10 mouse cellular contexts compared by ENCODE assay signal in genomic region chr9:41705461-41705903, GRCm38 (mm10).
DNase-seq lines count a peak whose midpoint lies in the region; ATAC-seq and TF ChIP-seq lines count a peak whose summit lies in the region.
"Had no signal": no experiment of that assay in that cellular context is flagged by ENCODE, and none has a peak within 500 bp of the region (broad histone marks: within the 10 kb centered on the region; RNA-seq: fewer than 3 reads in every experiment).

No protein-coding gene starts in this region.

- DNase-seq in intestine, embryonic 14.5 days (ENCODE audit: low spot score), result peak; percentile 53
- DNase-seq in Patski (ENCODE audit: low read depth, low spot score), result peak; percentile 34
- DNase-seq in lung, postnatal 0 days (ENCODE audit: low spot score), result peak; percentile 73
- DNase-seq in cerebellum, adult 9-11 months, result no peak
- no peak for DNase-seq in heart, adult 11 months
- no peak for DNase-seq in spleen, postnatal 14 days (ENCODE audit: low spot score in 2 of 2)
- DNase-seq: gastrocnemius, postnatal 10 days; thymus, postnatal 14 days had no signal

- POLR2A ChIA-PET in Patski (lab: Charles Lee), result no interaction called here

- TF ChIP-seq CTCF in intestine, postnatal 0 days (IDR thresholded peaks at IDR 0.05; ENCODE audit: low read depth), result no peak
- TF ChIP-seq CTCF in Patski (IDR thresholded peaks at IDR 0.05), result no peak
- TF ChIP-seq CTCF in embryonic fibroblast, embryonic 13.5 days (IDR thresholded peaks at IDR 0.05; ENCODE audit: borderline replicate concordance, insufficient read depth, low read length), result no peak
- TF ChIP-seq CTCF in lung, postnatal 0 days (IDR thresholded peaks at IDR 0.05), result no peak

- peak overlapping the region; percentile 62 for H3K27ac ChIP-seq in intestine, embryonic 14.5 days (ENCODE audit: low read depth)
- no peak overlapping the region for H3K27ac ChIP-seq in intestine, postnatal 0 days (ENCODE audit: low read depth, low read length)
- H3K27ac ChIP-seq in embryonic fibroblast, embryonic 13.5 days (ENCODE audit: insufficient read depth, low read length), result peak overlapping the region; percentile 97
- H3K27ac ChIP-seq in lung, postnatal 0 days (ENCODE audit: low read length), result no peak overlapping the region

- 0 out of 2 replicates have a peak, but pooled peaks have one; percentile 11 for TF ChIP-seq POLR2A in embryonic fibroblast, embryonic 13.5 days (IDR thresholded peaks at IDR 0.05; ENCODE audit: low read depth, low read length)

- 38% methylated on average over 8 of the region's 8 CpGs for WGBS in intestine, embryonic 14.5 days
- 48% methylated on average over 8 of the region's 8 CpGs for WGBS in intestine, postnatal 0 days
- 19% methylated on average over 8 of the region's 8 CpGs for WGBS in lung, postnatal 0 days

- no peak overlapping the region for H3K4me3 ChIP-seq in intestine, embryonic 14.5 days (ENCODE audit: low read depth, low read length)
- H3K4me3 ChIP-seq in intestine, postnatal 0 days (ENCODE audit: low read depth, low read length), result no peak overlapping the region
- H3K4me3 ChIP-seq in embryonic fibroblast, embryonic 13.5 days (ENCODE audit: insufficient read depth, low read length), result no peak overlapping the region
- H3K4me3 ChIP-seq in lung, postnatal 0 days (ENCODE audit: low read depth, low read length), result no peak overlapping the region

- ATAC-seq in intestine, embryonic 14.5 days (replicated peaks; ENCODE audit: low FRiP score, low TSS enrichment, low read depth), result no peak
- no peak for ATAC-seq in intestine, postnatal 0 days
- no peak for ATAC-seq in Patski
- ATAC-seq in lung, postnatal 0 days, result peak; percentile 59

- H3K9me3 ChIP-seq in intestine, embryonic 14.5 days (ENCODE audit: control insufficient read depth, low read length), result no peaks in the 10 kb centered on the region
- H3K9me3 ChIP-seq in intestine, postnatal 0 days (ENCODE audit: control insufficient read depth), result no peaks in the 10 kb centered on the region
- no peaks in the 10 kb centered on the region for H3K9me3 ChIP-seq in lung, postnatal 0 days (ENCODE audit: low read length)

- CTCF ChIA-PET in Patski (lab: Charles Lee), result no interaction called here

- peak overlapping the region; percentile 28 for H3K4me2 ChIP-seq in intestine, embryonic 14.5 days (ENCODE audit: low read length)
- no peak overlapping the region for H3K4me2 ChIP-seq in intestine, postnatal 0 days (replicated peaks; ENCODE audit: low read depth)
- no peak overlapping the region for H3K4me2 ChIP-seq in lung, postnatal 0 days (replicated peaks; ENCODE audit: low read depth, low read length)

- TF ChIP-seq EP300 in lung, postnatal 0 days (IDR thresholded peaks at IDR 0.05), result no peak

- no peak overlapping the region for H3K9ac ChIP-seq in intestine, embryonic 14.5 days (ENCODE audit: low read length)
- no peak overlapping the region for H3K9ac ChIP-seq in intestine, postnatal 0 days (ENCODE audit: low read depth, low read length)
- H3K9ac ChIP-seq in lung, postnatal 0 days (replicated peaks; ENCODE audit: low read depth), result no peak overlapping the region

- no peaks in the 10 kb centered on the region for H3K27me3 ChIP-seq in intestine, embryonic 14.5 days (replicated peaks; ENCODE audit: control insufficient read depth, insufficient read depth, low read length)
- H3K27me3 ChIP-seq in intestine, postnatal 0 days (replicated peaks; ENCODE audit: control insufficient read depth, insufficient read depth, low read length), result no peaks in the 10 kb centered on the region
- no peaks in the 10 kb centered on the region for H3K27me3 ChIP-seq in Patski
- H3K27me3 ChIP-seq in lung, postnatal 0 days (replicated peaks; ENCODE audit: insufficient read depth, low read length), result 0 out of 2 replicates have a peak, but pooled peaks cover 7% of the 10 kb centered on the region

- H3K4me1 ChIP-seq in intestine, embryonic 14.5 days (replicated peaks; ENCODE audit: control insufficient read depth, insufficient read depth, low read length), result peaks cover 13% of the 10 kb centered on the region; the same call in 1 of the 2 replicates
- H3K4me1 ChIP-seq in intestine, postnatal 0 days (replicated peaks; ENCODE audit: control insufficient read depth, insufficient read depth, low read length), result no peaks in the 10 kb centered on the region
- peaks cover 13% of the 10 kb centered on the region for H3K4me1 ChIP-seq in embryonic fibroblast, embryonic 13.5 days (ENCODE audit: control insufficient read depth, insufficient read depth, low read length)
- no peaks in the 10 kb centered on the region for H3K4me1 ChIP-seq in lung, postnatal 0 days (ENCODE audit: insufficient read depth, low read depth, low read length)

- in situ Hi-C loops in Patski (cut with MboI; ENCODE audit: low pct_unique_long_range_greater_than_20kb), result no loop called here

- no peaks in the 10 kb centered on the region for H3K36me3 ChIP-seq in intestine, embryonic 14.5 days (ENCODE audit: control insufficient read depth, insufficient read depth, low read length)
- H3K36me3 ChIP-seq in intestine, postnatal 0 days (ENCODE audit: control insufficient read depth, insufficient read depth), result no peaks in the 10 kb centered on the region
- no peaks in the 10 kb centered on the region for H3K36me3 ChIP-seq in lung, postnatal 0 days (ENCODE audit: insufficient read depth, low read length)

Comparison
In these comparisons a context has a peak if more than half of its experiments do, and no peak if none do; other contexts are left out.
1. H3K27ac ChIP-seq: peak in intestine, embryonic 14.5 days (single experiment) and embryonic fibroblast, embryonic 13.5 days (single experiment); none in intestine, postnatal 0 days (single experiment) and lung, postnatal 0 days (single experiment).
2. DNase-seq: peak in intestine, embryonic 14.5 days (single experiment), Patski (single experiment) and lung, postnatal 0 days (single experiment); none in cerebellum, adult 9-11 months (single experiment), heart, adult 11 months (single experiment) and spleen, postnatal 14 days (0 of 2).